Mouse (Mus musculus) thymus, adult 2 months (tissue): ENCODE results near the gene Cdk16.

Experiments
- CTCF ChIP-seq: fragments of 200-500 bp; IDR thresholded peaks from 2 replicates; pipeline ENCODE4 v1.5.1; 2012; ENCODE audit warnings: mild to moderate bottlenecking, control low read depth, low read length, moderate library complexity, borderline replicate concordance; ENCODE audit not compliant: control insufficient read depth, poor library complexity, insufficient read depth; ENCODE audit errors: extremely low read depth
- POLR2A ChIP-seq: fragments of 200-500 bp; IDR thresholded peaks from 2 replicates; pipeline ENCODE4 v1.6.1; 2012; ENCODE audit warnings: mild to moderate bottlenecking, low read length, control low read depth, moderate library complexity; ENCODE audit not compliant: control insufficient read depth, poor library complexity, insufficient read depth; ENCODE audit errors: extremely low read depth

DNA sequence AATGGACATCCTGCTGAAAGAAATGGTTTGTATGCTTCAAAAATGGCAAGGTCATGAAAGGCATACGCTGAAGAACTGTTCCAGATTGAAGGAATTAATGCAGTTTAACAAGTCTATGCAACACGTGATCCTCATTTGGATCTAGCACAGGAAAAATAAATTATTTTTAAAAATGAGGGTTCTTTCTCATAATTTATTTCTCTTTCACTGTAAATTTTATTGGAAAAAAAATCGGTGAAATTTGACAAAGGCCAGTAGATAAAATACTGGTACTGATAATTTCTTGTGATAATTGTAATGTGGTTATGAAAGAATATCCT, 17.3 kb downstream of the Cdk16 start:
- TF ChIP-seq POLR2A (no peak), CTCF (no peak)
